Mouse (Mus musculus) hematopoietic multipotent progenitor cell, adult 10-12 weeks (in vitro differentiated cells): ENCODE results near the gene Smpdl3b. TPM values are rescaled to one million over a fixed set of nuclear protein-coding genes. Genes with fewer than 3 reads are reported as not detected.

ENCODE experiments used
- polyA plus RNA-seq: library from polyadenylated mRNA; stranded (reverse); fragments of >175 nt; gene quantifications from 2 replicates; pipeline ENCODE4 v1.2.3, GENCODE M21; 2012; ENCODE audit warnings: low replicate concordance

Gene Smpdl3b
- 2.0 and 7.2 TPM in 2 replicates for polyA plus RNA-seq

GRCm38 (mm10) chr4:132756974-132757373 is at the start of gene Smpdl3b:
TSS of gene Smpdl3b (minus strand) at chr4:132757252.

GRCm38 (mm10) chr4:132796196-132796886 is 39.3 kb upstream of the Smpdl3b start, which contains the start of gene Themis2:
TSS of gene Themis2 (minus strand) at chr4:132796387.

DNA sequence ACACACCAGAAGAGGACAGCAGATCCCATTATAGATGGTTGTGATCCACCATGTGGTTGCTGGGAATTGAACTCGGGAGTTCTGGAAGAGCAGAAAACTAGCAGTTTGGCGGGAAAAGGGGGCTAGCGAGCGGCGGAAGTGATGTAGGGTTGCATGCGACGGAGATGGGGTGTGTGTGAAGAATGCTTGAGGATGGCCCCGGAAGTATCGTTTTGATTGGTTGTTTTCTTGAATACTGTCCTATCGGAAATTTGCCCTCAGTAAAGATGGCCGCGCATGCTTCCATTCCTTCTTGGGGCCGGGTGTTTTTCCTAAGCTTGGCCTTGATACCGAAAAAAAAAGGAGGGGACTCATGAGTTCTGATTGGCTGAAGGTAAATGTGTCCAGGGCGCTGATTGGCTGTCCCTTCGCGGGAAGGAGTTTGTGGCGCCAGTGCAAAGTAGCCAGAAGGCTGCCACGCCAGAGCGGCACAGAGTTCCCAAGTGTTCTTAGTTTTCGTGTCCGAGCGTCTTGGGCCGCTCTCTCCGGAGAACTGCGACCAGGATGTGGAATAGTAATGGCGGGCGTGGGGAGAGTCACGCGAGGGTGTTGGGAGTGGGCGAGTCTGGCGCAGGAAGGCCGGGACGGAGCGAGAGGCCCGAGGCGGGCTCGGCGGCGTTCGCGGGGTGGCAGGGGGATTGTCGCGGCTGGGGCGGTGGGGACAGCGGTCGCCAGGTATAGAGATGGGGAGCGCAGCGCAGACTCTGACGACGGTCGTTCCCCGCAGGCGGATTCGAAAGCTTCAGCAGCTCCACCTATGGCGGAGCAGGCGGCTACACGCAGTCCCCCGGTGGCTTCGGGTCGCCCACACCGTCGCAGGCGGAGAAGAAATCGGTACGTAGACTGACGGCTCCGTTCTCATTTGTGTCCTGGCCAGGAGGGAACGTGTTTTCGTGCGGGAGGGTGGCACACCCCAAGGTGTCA is 11.1 kb upstream of the Smpdl3b start, which contains the start of gene Rpa2:
TSS of gene Rpa2 (plus strand) at position 419 of the 963 bp plus-strand sequence.

GRCm38 (mm10) chr4:132732148-132732684 is 24.8 kb downstream of the Smpdl3b start, which contains the start of gene Xkr8:
TSS of gene Xkr8 (minus strand) at chr4:132732546.

Other genes starting within 250 kb of the Smpdl3b start
- gene Sesn2, start 246.8 kb downstream of the Smpdl3b start, polyA plus RNA-seq = 14.7 and 17.3 TPM in 2 replicates
- gene Atpif1, start 223.6 kb downstream of the Smpdl3b start, polyA plus RNA-seq = 10.0 and 119 TPM in 2 replicates
- 23.6 and 222 TPM in 2 replicates for gene Dnajc8, start 221.7 kb downstream of the Smpdl3b start, polyA plus RNA-seq
- 3.8 and 6.1 TPM in 2 replicates for gene Ptafr, start 193.2 kb downstream of the Smpdl3b start, polyA plus RNA-seq
- gene Eya3, start 118.3 kb downstream of the Smpdl3b start, polyA plus RNA-seq = 4.0 and 4.3 TPM in 2 replicates
- 0.53 and 0.90 TPM in 2 replicates for gene Xkr8, start 24.7 kb downstream of the Smpdl3b start, polyA plus RNA-seq
- gene Rpa2, start 11.1 kb upstream of the Smpdl3b start, polyA plus RNA-seq = 11.9 and 27.3 TPM in 2 replicates
- 98.8 and 232 TPM in 2 replicates for gene Themis2, start 39.1 kb upstream of the Smpdl3b start, polyA plus RNA-seq
- 14.9 and 31.2 TPM in 2 replicates for gene Ppp1r8, start 85.9 kb upstream of the Smpdl3b start, polyA plus RNA-seq
- gene Stx12, start 127.3 kb upstream of the Smpdl3b start, polyA plus RNA-seq = 6.6 and 9.4 TPM in 2 replicates
- 3.5 and 16.4 TPM in 2 replicates for gene Fam76a, start 165.3 kb upstream of the Smpdl3b start, polyA plus RNA-seq
- gene Fgr, start 216.8 kb upstream of the Smpdl3b start, polyA plus RNA-seq = 30.6 and 44.0 TPM in 2 replicates